In genomic region chr19:4840848-4841247, GRCm38 (mm10) we compare ENCODE assay signal across 38 mouse cellular contexts. TPM values are rescaled to one million over a fixed set of nuclear protein-coding genes. Genes with fewer than 3 reads are reported as not detected.
"Had no signal": no experiment of that assay in that cellular context is flagged by ENCODE, and none has a peak within 500 bp of the region (broad histone marks: within the 10 kb centered on the region; RNA-seq: fewer than 3 reads in every experiment).

No protein-coding gene starts in this region.

- DNase-seq: heart, postnatal 10 days; heart, postnatal 14 days; heart, postnatal 36 days; heart, postnatal 4 days; kidney, adult 11 months; kidney, adult 18-20 months; kidney, adult 2 months; kidney, adult 8-10 months; kidney, adult 9 months; kidney, postnatal 10 days; kidney, postnatal 14 days; kidney, postnatal 36 days; kidney, postnatal 4 days; layer of hippocampus, adult 9-11 months; layer of hippocampus, postnatal 36 days had no signal

- H3K9ac ChIP-seq: heart, embryonic 12.5 days; heart, embryonic 13.5 days; heart, embryonic 15.5 days; hindbrain, embryonic 12.5 days; hindbrain, embryonic 13.5 days; hindbrain, embryonic 14.5 days; hindbrain, embryonic 15.5 days; intestine, embryonic 15.5 days; kidney, embryonic 15.5 days had no signal

- H3K4me3 ChIP-seq: heart, embryonic 10.5 days; heart, embryonic 12.5 days; heart, embryonic 15.5 days; hindbrain, embryonic 12.5 days; hindbrain, embryonic 13.5 days; intestine, embryonic 15.5 days; kidney, embryonic 15.5 days; layer of hippocampus, adult 2 months had no signal

- H3K9me3 ChIP-seq: heart, embryonic 10.5 days; heart, embryonic 12.5 days; heart, embryonic 13.5 days; heart, embryonic 15.5 days; hindbrain, embryonic 10.5 days; hindbrain, embryonic 12.5 days; hindbrain, embryonic 13.5 days; hindbrain, embryonic 15.5 days; intestine, embryonic 15.5 days; kidney, embryonic 15.5 days had no signal

- H3K27ac ChIP-seq: heart, embryonic 10.5 days; heart, embryonic 13.5 days; heart, embryonic 15.5 days; hindbrain, embryonic 10.5 days; hindbrain, embryonic 12.5 days; hindbrain, embryonic 13.5 days; hindbrain, embryonic 14.5 days; hindbrain, embryonic 15.5 days; hindbrain, postnatal 0 days; intestine, embryonic 15.5 days; kidney, embryonic 15.5 days; kidney, postnatal 0 days; layer of hippocampus, adult 2 months had no signal

- H3K36me3 ChIP-seq: heart, embryonic 13.5 days; heart, embryonic 15.5 days; hindbrain, embryonic 12.5 days; hindbrain, embryonic 13.5 days; hindbrain, embryonic 15.5 days; intestine, embryonic 15.5 days had no signal

RNA-seq across cellular contexts. Expression of gene Ccdc87, which starts 1.7 kb away (rescaled TPM):
- total RNA-seq: heart, postnatal 10 days; heart, postnatal 14 days; heart, postnatal 25 days; heart, postnatal 36 days; hematopoietic stem cell, adult 5-6 weeks had no signal
- polyA plus RNA-seq: heart, embryonic 10.5 days; heart, embryonic 11.5 days; heart, embryonic 12.5 days; heart, embryonic 14.5 days; inflammation-experienced regulatory T-cells, adult 6 months; intestine, embryonic 14.5 days; intestine, embryonic 15.5 days; intestine, postnatal 0 days; kidney, embryonic 14.5 days; kidney, embryonic 15.5 days; kidney, embryonic 16.5 days; kidney, postnatal 0 days had no signal
